Mouse (Mus musculus) adrenal gland, adult 2 months (tissue): ENCODE results near the gene Slc27a1. TPM values are rescaled to one million over a fixed set of nuclear protein-coding genes. Genes with fewer than 3 reads are reported as not detected.

Source experiments
- DNase-seq: peaks from one replicate; pipeline ENCODE4 v3.0.0; 2021
- microRNA-seq, 2 experiments: library from miRNA; unstranded; fragments of <30 nt; microRNA quantifications; one replicate each; pipeline ENCODE4 v1.2.0; 2021
- polyA plus RNA-seq: library from polyadenylated mRNA; depleted of rRNA; stranded (reverse); fragments of >200 nt; gene quantifications from 2 replicates; pipeline ENCODE4 v1.2.3, GENCODE M21; 2012; rRNA removed
- total RNA-seq, 2 experiments: library from RNA; stranded (reverse); gene quantifications; 2 replicates each; pipeline ENCODE4 v1.2.3; 2021

The Slc27a1 gene
- total and polyA plus RNA-seq, 3 experiments = 195 to 479 (median 212) TPM

GRCm38 (mm10) chr8:71619786-71620185, 51.1 kb downstream of the Slc27a1 start:
- DNase-seq = no peak

GRCm38 (mm10) chr8:71625088-71625487, 56.4 kb downstream of the Slc27a1 start:
- no peak for DNase-seq

GRCm38 (mm10) chr8:71626753-71627152, 58.1 kb downstream of the Slc27a1 start:
- DNase-seq = no peak

GRCm38 (mm10) chr8:71627265-71628099, 58.8 kb downstream of the Slc27a1 start:
- DNase-seq = peak; percentile 66

GRCm38 (mm10) chr8:71628396-71629095, 59.9 kb downstream of the Slc27a1 start:
- DNase-seq = no peak

GRCm38 (mm10) chr8:71629096-71629697, 60.5 kb downstream of the Slc27a1 start:
- peak; percentile 99 for DNase-seq

GRCm38 (mm10) chr8:71629781-71630212, 61.1 kb downstream of the Slc27a1 start:
- peak; percentile 81 for DNase-seq

GRCm38 (mm10) chr8:71630761-71631160, 62.1 kb downstream of the Slc27a1 start:
- DNase-seq = peak; percentile 36

- DNase-seq = no peak
These were observed 63.2 kb downstream of the Slc27a1 start for GRCm38 (mm10) chr8:71631897-71632296.

- DNase-seq = peak; percentile 81
These were observed 64.5 kb downstream of the Slc27a1 start for GRCm38 (mm10) chr8:71633164-71633563.

GRCm38 (mm10) chr8:71633981-71634667, 65.4 kb downstream of the Slc27a1 start:
- peak; percentile 86 for DNase-seq

Small RNA genes lying within 50 kb of the gene (microRNA-seq; reads per million reads assigned to microRNA genes)
- gene Mir6769b = 0.83 to 1.1 reads per million in 2 experiments

Other genes with a start within 250 kb of the Slc27a1 start
- gene Use1, start 202.0 kb upstream of the Slc27a1 start, total RNA-seq = 100 to 1,000 TPM; 167 to 218 TPM
- 69.3 and 79.6 TPM in 2 replicates for gene Use1, start 202.0 kb upstream of the Slc27a1 start, polyA plus RNA-seq
- gene Ocel1, start 197.6 kb upstream of the Slc27a1 start, total RNA-seq = 10 to 100 TPM; 16.5 to 17.8 TPM
- 32.1 and 36.1 TPM in 2 replicates for gene Ocel1, start 197.6 kb upstream of the Slc27a1 start, polyA plus RNA-seq
- gene Nr2f6, start 186.9 kb upstream of the Slc27a1 start, total RNA-seq = 10 to 100 TPM; 49.7 to 71.5 TPM
- 335 and 389 TPM in 2 replicates for gene Nr2f6, start 186.9 kb upstream of the Slc27a1 start, polyA plus RNA-seq
- gene Ushbp1, start 173.1 kb upstream of the Slc27a1 start, total RNA-seq = 10 to 100 TPM; 11.9 to 16.8 TPM
- gene Ushbp1, start 173.1 kb upstream of the Slc27a1 start, polyA plus RNA-seq = 40.1 and 58.8 TPM in 2 replicates
- 100 to 1,000 TPM; 106 to 119 TPM for gene Babam1, start 172.0 kb upstream of the Slc27a1 start, total RNA-seq
- gene Babam1, start 172.0 kb upstream of the Slc27a1 start, polyA plus RNA-seq = 143 and 164 TPM in 2 replicates
- under 1 TPM; 0.48 to 0.58 TPM for gene Ankle1, start 162.9 kb upstream of the Slc27a1 start, total RNA-seq
- gene Ankle1, start 162.9 kb upstream of the Slc27a1 start, polyA plus RNA-seq = 3.4 and 4.2 TPM in 2 replicates
- gene Abhd8, start 105.2 kb upstream of the Slc27a1 start, total RNA-seq = 10 to 100 TPM; 52.1 to 64.4 TPM
- gene Abhd8, start 105.2 kb upstream of the Slc27a1 start, polyA plus RNA-seq = 220 and 223 TPM in 2 replicates
- 100 to 1,000 TPM; 130 to 133 TPM for gene Mrpl34, start 103.9 kb upstream of the Slc27a1 start, total RNA-seq
- 230 and 261 TPM in 2 replicates for gene Mrpl34, start 103.9 kb upstream of the Slc27a1 start, polyA plus RNA-seq
- gene Dda1, start 99.7 kb upstream of the Slc27a1 start, total RNA-seq = 10 to 100 TPM; 54.7 to 76.7 TPM
- gene Dda1, start 99.7 kb upstream of the Slc27a1 start, polyA plus RNA-seq = 129 and 149 TPM in 2 replicates
- 10 to 100 TPM in 1 of 2 experiments, 1 to 10 TPM in 1; 9.9 to 16.4 TPM for gene Ano8, start 82.9 kb upstream of the Slc27a1 start, total RNA-seq
- 44.9 and 54.6 TPM in 2 replicates for gene Ano8, start 82.9 kb upstream of the Slc27a1 start, polyA plus RNA-seq
- gene Gtpbp3, start 80.8 kb upstream of the Slc27a1 start, total RNA-seq = 10 to 100 TPM; 15.6 to 26.7 TPM
- gene Gtpbp3, start 80.8 kb upstream of the Slc27a1 start, polyA plus RNA-seq = 58.3 and 77.4 TPM in 2 replicates
- 100 to 1,000 TPM; 198 to 219 TPM for gene Plvap, start 57.1 kb upstream of the Slc27a1 start, total RNA-seq
- 559 and 580 TPM in 2 replicates for gene Plvap, start 57.1 kb upstream of the Slc27a1 start, polyA plus RNA-seq
- gene Ccdc194, start 43.2 kb upstream of the Slc27a1 start, total RNA-seq = not detected
- not detected in 2 replicates for gene Ccdc194, start 43.2 kb upstream of the Slc27a1 start, polyA plus RNA-seq
- 10 to 100 TPM; 63.1 to 98.6 TPM for gene Bst2, start 31.4 kb upstream of the Slc27a1 start, total RNA-seq
- 457 and 528 TPM in 2 replicates for gene Bst2, start 31.4 kb upstream of the Slc27a1 start, polyA plus RNA-seq
- gene Mvb12a, start 26.0 kb upstream of the Slc27a1 start, total RNA-seq = 10 to 100 TPM; 64.7 to 74.4 TPM
- 230 and 237 TPM in 2 replicates for gene Mvb12a, start 26.0 kb upstream of the Slc27a1 start, polyA plus RNA-seq
- gene Tmem221, start 10.0 kb upstream of the Slc27a1 start, total RNA-seq = 1 to 10 TPM; 4.1 to 6.8 TPM
- 31.6 and 35.2 TPM in 2 replicates for gene Tmem221, start 10.0 kb upstream of the Slc27a1 start, polyA plus RNA-seq
- 1 to 10 TPM; 1.2 to 1.6 TPM for gene Nxnl1, start 2.3 kb upstream of the Slc27a1 start, total RNA-seq
- gene Nxnl1, start 2.3 kb upstream of the Slc27a1 start, polyA plus RNA-seq = 0.26 and 0.54 TPM in 2 replicates
- gene Pgls, start 23.3 kb downstream of the Slc27a1 start, total RNA-seq = 100 to 1,000 TPM; 125 to 142 TPM
- gene Pgls, start 23.3 kb downstream of the Slc27a1 start, polyA plus RNA-seq = 675 and 694 TPM in 2 replicates
- gene Fam129c, start 28.8 kb downstream of the Slc27a1 start, total RNA-seq = 1 to 10 TPM; 2.1 to 2.5 TPM
- gene Fam129c, start 28.8 kb downstream of the Slc27a1 start, polyA plus RNA-seq = 2.0 and 2.5 TPM in 2 replicates
- gene Colgalt1, start 42.1 kb downstream of the Slc27a1 start, total RNA-seq = 10 to 100 TPM; 53.3 to 60.8 TPM
- 201 and 217 TPM in 2 replicates for gene Colgalt1, start 42.1 kb downstream of the Slc27a1 start, polyA plus RNA-seq
- 10 to 100 TPM in 1 of 2 experiments, 1 to 10 TPM in 1; 6.0 to 10.5 TPM for gene Unc13a, start 102.9 kb downstream of the Slc27a1 start, total RNA-seq
- 4.4 and 6.3 TPM in 2 replicates for gene Unc13a, start 102.9 kb downstream of the Slc27a1 start, polyA plus RNA-seq
- gene Jak3, start 107.4 kb downstream of the Slc27a1 start, total RNA-seq = 10 to 100 TPM in 1 of 2 experiments, 1 to 10 TPM in 1; 9.4 to 19.0 TPM
- gene Jak3, start 107.4 kb downstream of the Slc27a1 start, polyA plus RNA-seq = 32.3 and 44.2 TPM in 2 replicates
- 1 to 10 TPM; 7.1 to 7.5 TPM for gene Insl3, start 120.3 kb downstream of the Slc27a1 start, total RNA-seq
- 39.2 and 39.3 TPM in 2 replicates for gene Insl3, start 120.3 kb downstream of the Slc27a1 start, polyA plus RNA-seq
- 1 to 10 TPM; 4.4 to 5.7 TPM for gene B3gnt3, start 132.9 kb downstream of the Slc27a1 start, total RNA-seq
- 14.4 and 17.5 TPM in 2 replicates for gene B3gnt3, start 132.9 kb downstream of the Slc27a1 start, polyA plus RNA-seq
- gene Fcho1, start 156.8 kb downstream of the Slc27a1 start, total RNA-seq = 1 to 10 TPM; 1.8 to 2.7 TPM
- 8.2 and 10.6 TPM in 2 replicates for gene Fcho1, start 156.8 kb downstream of the Slc27a1 start, polyA plus RNA-seq